Mouse (Mus musculus) fat pad, adult 2 months (tissue): Measurements from ENCODE around the gene Gpr35.

Experiments used
- DNase-seq: peaks from one replicate; pipeline ENCODE4 v3.0.0-alpha.2; 2011; ENCODE audit warnings: low read depth, low spot score; ENCODE audit errors: extremely low read depth

Gene Gpr35

DNA sequence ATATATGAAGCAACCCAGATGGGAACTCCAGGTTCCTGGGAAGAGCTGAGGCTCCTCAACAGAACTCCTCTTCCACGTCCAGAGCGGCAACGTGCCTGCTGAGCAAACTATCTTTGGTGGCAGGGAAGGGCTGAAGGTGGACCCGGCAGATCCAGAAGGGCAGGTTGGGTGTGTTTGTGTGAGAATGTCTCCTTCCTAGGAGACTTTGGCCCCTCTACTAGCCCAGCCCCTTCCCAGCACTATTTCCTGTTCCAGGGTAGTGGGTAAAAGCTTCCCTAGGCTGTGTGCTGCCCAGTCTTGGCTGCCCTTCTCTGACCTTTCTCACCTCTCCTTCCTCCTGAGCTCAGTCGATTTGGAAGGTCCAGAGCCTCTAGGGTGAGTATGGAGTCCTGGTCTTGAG lies at the start of gene Gpr35:
Gene Gpr35, plus strand, starts transcription at position 259 of the 400 bp plus-strand sequence.
- DNase-seq = no peak

- no peak for DNase-seq
These were observed 47.9 kb upstream of the Gpr35 start, which contains the start of gene Ankmy1 for GRCm38 (mm10) chr1:92902786-92903185. Ankmy1 (minus strand) TSS chr1:92902906.

GRCm38 (mm10) chr1:92903627-92904026 lies 47.0 kb upstream of the Gpr35 start:
- no peak for DNase-seq

DNA sequence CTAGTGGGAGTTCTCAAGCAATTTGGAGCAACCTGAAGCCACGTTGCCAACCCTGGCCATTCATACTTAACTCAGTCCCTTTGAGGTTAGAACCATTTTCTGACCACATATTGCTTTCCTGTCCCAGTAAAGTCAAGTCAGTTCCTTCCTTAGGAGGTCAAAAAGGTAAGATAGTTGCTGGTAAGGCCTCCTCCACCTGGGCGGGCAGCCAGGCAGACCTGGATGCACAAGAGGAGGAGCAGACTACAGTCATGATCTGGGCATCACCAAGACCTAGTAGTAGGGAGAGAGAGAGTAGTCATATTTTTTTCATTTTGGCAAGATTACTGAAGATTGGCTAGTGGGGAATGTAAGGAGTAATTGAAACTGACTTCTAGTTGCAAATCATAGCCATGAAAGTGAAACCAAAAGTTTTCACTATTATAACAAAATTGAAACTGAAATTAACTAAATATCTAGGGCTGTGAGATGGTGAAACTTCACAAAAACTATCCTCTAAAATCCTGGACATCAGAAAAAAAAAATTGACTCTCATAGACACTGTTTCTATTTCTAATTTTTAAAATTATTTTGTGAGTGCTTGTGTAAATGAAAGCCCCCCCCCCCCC lies 44.9 kb upstream of the Gpr35 start:
- no peak for DNase-seq

DNA sequence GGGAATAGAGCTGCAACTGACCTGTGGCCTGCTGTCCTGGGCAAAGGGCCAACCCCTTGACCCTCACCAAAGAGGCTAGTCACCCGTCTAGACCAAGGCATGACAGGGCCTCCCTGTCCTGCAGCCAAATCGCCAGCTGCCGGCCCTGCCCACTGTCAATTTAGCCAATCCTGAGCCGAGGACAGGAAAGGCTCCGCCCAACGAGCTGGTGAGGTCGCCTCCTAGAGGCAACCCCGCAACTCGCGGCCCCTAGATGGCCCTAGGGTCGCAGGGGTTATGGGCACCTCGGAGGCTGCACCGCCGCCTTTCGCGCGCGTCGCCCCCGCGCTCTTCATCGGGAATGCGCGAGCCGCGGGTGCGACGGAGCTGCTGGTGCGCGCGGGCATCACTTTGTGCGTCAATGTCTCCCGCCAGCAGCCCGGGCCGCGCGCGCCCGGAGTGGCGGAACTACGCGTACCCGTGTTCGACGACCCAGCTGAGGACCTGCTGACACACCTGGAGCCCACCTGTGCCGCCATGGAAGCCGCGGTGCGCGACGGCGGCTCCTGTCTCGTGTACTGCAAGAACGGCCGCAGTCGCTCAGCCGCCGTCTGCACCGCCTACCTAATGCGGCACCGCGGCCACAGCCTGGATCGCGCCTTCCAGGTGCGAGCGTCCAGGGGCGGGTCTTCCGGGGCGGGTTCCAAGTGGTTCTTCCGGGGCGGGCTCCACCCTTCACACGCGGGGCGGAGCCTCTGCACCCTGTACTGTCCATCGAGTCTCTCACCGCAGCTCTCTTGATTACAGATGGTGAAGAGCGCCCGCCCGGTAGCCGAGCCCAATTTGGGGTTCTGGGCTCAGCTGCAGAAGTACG lies 43.7 kb upstream of the Gpr35 start, which contains the start of gene Dusp28:
Gene Dusp28, plus strand, starts transcription at position 203 of the 853 bp plus-strand sequence.
- DNase-seq = no peak

DNA sequence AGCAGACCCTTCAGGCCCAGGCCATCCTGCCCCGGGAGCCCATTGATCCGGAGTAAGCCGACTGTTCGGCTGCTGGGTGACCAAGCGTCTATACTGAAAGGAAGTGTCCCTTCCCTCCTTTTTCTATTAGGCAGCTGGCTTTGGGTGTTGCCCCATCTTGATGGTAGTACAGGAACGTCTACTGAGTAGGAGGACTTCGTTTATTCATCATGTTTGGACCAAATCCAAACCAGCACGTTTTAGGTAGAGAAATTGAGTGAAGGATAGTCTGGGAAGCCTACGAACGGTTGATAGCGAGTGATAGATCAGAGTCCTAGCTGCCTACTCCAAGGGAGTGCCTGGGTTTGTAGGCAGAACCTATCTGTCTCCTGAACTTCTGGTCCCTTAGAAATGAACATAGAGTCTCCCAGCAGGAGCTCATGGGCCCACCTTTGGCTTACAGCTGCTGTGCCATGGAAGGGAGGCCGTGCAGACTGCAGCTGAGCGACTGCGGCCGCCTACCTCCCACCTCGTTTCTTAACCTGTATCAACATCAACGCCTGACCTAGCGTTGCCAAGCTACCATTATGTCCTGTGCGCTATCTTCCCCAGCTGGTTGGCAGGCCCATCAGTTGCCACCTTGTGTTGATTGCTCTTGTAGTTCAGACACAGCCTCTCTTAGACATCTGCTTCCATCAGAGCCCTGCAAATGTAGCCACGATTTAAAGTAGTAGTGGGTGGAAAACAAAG lies 42.9 kb upstream of the Gpr35 start:
- no peak for DNase-seq

GRCm38 (mm10) chr1:92908664-92909063 lies 42.0 kb upstream of the Gpr35 start:
- no peak for DNase-seq

- DNase-seq = no peak
These were observed 41.6 kb upstream of the Gpr35 start for GRCm38 (mm10) chr1:92909068-92909467.

DNA sequence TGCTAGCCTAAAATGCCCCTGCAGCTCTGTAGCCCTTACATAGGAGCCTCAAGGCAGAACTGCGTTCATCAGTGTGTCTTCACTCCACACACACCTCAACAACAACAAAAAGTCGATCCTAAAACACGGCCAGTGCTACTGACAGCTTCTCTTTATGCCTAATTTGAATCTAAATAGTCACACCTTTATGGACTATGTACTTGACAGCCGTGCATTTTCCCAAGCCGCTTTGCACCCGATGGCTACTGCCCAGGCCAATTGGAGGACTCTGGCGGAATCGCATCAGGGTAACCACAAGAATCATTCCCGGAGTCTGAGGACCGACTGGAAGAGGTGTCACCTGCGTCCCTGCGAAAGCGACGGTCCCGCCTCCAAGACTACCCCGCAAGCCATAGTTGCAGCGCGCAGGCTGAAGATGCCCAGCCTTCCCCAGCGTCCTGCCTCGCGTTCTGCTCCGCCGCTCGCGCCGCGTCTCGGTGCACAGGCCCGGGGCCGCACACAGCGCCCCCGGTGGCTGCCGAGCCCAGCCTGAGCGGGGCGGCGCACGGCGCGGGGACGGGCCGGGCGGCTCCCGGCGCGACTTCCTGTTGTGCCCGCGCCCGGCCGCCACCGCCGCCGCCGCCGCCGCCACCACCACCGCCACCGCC lies 40.3 kb upstream of the Gpr35 start, which contains the start of gene Rnpepl1:
Gene Rnpepl1, plus strand, starts transcription at position 545 of the 647 bp plus-strand sequence.
- no peak for DNase-seq

- no peak for DNase-seq
These were observed 39.5 kb upstream of the Gpr35 start for GRCm38 (mm10) chr1:92910925-92911720.

DNA sequence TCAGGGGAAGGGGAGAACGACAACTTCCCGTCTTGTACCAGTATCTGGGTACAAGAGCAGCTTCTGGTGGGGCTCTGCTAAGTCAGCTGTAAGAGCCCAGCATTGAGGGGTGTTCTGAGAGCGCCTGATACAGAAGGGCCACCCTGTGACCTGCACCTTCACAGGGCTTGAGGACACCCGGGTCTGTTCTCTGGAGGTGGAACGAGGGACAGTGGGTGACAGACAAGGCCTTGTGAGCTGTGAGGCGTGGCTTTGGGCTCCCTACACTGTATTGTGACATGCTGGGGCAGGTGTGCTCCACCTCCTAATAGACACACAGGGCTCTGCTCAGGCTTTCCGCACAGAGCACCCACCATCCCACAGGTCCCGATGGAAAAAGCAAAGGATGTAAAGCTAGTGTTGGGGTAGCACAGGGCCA lies 38.9 kb upstream of the Gpr35 start:
- no peak for DNase-seq

DNA sequence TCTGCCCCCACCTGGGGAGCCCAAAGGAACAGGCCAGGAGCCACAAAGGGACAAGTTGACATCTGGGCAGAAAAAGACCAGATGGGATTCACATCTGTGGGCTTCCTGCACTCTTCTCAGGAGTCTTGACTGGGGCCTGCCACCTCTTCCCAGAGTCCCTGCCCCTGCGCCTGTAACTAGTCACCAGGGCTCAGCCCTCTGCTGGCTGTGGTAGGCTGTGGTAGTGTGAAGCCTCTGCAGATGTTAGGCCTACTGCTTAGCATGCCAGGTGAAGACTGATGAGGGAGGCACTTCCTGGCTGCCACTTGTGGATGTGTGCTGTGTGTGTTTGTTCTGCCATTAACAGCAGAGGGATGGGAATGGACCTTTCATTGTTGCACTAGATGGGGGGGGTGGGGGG lies 38.4 kb upstream of the Gpr35 start:
- no peak for DNase-seq

DNA sequence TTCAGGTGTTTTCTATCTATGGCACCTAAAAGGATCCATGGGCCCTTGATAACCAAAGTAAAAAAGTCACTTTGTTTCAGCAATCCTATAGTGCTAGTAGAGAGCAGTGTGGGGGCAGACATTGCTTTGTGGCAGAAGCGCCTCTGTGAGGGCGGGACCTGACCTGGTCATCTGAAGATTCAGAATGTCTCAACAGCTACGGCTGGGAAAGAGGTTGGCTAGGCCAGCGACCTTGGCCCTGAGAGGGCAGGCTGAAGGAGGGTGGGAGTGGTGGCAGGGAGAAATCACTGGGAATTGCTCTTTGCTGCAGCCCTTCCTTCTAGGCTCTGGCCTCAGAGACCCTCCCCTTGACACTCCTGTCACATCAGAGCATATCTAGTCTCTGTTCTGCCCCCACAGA lies 36.4 kb upstream of the Gpr35 start:
- DNase-seq = no peak

DNA sequence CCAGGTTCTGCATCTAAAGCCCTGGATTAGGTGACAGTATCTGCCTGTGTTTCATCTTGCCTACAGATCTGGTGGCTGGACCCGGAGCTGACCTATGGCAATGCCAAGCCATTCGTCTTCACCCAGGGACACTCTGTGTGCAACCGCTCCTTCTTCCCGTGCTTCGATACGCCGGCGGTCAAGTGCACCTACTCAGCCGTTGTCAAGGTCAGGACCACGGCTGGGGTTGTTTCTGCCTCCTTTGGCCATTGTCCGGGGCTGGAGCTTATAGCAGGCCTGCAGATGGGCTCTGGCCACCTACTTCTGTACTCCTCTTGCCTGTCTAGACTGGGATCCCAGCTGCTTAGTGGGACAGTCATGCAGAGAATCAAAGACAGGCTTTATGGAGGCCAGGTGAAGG lies 35.7 kb upstream of the Gpr35 start:
- no peak for DNase-seq

DNA sequence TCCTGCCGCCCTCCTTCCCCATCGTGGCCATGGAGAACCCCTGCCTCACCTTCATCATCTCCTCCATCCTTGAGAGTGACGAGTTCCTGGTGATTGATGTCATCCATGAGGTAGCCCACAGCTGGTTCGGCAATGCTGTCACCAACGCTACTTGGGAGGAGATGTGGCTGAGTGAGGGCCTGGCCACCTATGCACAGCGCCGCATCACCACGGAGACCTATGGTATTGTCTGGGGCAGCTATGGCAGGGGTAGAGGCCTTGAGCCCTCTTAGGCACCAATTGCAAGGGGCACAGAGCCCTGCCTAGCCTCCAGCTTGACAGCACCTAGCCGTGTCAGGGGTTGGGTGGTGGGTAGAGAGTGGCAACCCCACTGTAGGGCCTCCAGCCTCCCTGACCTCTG lies 33.9 kb upstream of the Gpr35 start:
- DNase-seq = no peak

DNA sequence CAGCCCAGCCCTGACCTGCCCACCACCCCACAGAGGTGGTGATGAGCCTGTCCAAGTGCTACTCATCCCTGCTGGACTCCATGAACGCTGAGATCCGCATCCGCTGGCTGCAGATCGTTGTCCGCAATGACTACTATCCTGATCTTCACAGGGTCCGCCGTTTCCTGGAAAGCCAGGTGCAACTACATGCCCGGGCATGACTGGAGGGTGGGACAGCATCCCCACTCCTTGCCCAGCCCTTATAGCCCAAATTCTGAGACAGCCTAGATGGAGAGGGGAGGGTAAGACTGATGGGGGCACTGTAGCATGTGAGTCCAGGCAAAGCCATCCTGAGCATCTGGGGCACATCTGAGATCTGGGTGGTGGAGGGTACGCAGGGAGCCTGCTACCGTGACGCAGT lies 31.5 kb upstream of the Gpr35 start:
- no peak for DNase-seq

DNA sequence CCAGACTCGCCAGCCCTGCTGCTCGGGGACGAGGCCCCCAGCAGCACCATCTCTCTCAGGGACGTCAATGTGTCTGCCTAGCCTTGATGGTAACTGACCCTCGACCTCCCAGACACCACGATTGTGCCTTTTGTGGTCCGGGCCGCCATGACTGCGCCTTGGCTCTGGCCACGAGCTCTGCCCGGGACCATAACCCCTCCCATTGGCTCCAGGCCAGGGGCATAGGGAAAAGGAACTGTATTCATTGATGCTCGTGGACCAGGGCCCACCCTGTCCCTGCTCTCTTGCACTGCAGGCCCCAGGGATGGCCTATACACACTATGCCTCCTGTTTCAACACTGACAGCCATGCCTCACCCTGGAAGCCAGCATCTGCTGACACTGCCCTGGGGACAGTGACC lies 30.9 kb upstream of the Gpr35 start:
- no peak for DNase-seq

GRCm38 (mm10) chr1:92920474-92921200 lies 30.0 kb upstream of the Gpr35 start:
- no peak for DNase-seq

- DNase-seq = no peak
These were observed 29.2 kb upstream of the Gpr35 start for GRCm38 (mm10) chr1:92921496-92921895.
